Mouse (Mus musculus) layer of hippocampus, postnatal 25 days (tissue): Measurements from ENCODE around the gene Ccr3. TPM values are rescaled to one million over a fixed set of nuclear protein-coding genes. Genes with fewer than 3 reads are reported as not detected.
"Not testable (repeated sequence)": the region's sequence is repeated elsewhere in the genome, so short reads cannot be mapped to it uniquely, and the experiment has no call there.

ENCODE experiments used
- DNase-seq, 2 experiments: peaks; one replicate each; pipeline ENCODE4 v3.0.0; 2022; ENCODE audit warnings: mixed read lengths in 2 of 2, low spot score in 1 of 2; ENCODE audit errors: extremely low spot score in 1 of 2
- total RNA-seq, 2 experiments: library from RNA; stranded (reverse); gene quantifications; 2 replicates each; pipeline ENCODE4 v1.2.3; 2021

Gene Ccr3
- total RNA-seq, 2 experiments from 2014 or later: not detected

DNA sequence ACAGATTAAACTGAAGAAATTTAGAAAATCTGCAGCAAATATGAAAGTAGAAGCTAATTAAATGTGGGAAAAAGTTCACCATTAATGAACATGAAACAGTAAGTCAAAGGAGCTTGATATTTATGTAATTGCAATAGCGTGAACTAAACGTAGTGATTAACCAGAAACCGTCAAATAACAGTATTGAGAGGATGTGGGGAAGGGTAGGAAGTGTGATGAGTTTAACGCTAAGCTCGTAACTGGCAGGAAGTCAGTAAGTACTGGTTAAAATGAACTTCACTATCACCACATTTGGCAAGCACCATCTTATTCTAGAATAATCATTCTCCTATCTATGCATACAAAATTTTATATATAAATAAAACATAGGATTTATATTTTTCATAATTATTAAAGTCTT lies 17.2 kb downstream of the Ccr3 start:
- DNase-seq: no peak

- no peak for DNase-seq
These were observed 19.2 kb downstream of the Ccr3 start for GRCm38 (mm10) chr9:124040932-124041331.

- no peak for DNase-seq
These were observed 31.8 kb downstream of the Ccr3 start for GRCm38 (mm10) chr9:124053532-124053931.

DNA sequence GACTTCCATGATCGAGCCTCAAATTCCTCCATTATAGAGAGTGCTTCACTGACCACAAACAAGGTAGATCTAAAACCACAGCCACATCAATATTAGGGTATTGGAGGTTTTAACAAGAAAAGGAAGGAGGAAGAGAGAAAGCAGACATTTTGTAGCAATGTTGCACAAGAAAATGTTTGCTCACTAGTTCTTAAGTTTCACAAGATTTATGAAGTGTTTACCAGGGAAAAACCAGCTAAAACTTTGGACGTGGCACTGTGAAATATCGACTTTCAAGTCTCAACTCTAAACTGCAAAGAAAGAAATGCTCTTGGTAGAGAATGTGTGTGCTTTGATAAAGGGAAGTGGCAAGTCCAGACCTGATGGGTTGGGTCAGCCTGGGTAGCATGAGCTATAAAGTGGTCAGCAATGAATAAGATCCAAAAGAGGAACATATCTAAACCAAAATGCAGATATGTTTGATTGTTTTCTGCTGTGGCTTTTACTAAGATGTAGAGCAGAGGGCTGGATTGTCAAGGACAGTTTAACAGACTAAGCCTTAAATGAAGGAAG lies 34.5 kb downstream of the Ccr3 start:
- no peak for DNase-seq

DNA sequence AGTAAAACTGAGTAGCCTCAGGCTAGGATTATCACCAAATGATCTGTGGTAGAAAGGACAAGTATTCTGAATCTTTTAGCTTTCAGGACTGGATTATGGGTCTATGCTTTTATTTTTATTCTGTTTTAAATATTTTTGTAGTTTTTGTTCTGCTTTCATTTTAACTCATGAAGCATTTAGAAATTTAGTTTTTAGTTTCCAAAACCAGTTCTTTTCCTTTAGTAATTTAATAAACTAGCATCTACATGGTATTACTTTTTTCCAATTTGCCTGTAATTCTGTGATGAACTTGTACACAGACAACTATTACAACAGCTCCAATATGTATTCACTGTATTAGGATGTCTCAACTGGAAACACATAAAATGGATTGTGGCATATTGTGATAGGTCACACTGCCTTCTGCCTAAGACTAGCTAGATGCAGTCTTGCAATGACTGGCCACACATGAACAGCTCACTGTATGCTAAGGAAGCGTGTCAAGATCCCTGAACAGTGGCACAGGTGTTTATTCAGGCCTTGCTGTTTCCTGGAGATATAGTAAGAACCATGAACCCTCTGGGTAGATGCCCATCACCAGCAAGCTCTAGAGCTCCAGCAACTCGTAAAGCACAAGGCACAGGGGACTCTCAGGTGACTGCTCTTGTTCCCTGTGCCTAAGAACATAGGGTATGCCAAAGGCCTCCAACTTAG lies 38.0 kb downstream of the Ccr3 start:
- no peak for DNase-seq

DNA sequence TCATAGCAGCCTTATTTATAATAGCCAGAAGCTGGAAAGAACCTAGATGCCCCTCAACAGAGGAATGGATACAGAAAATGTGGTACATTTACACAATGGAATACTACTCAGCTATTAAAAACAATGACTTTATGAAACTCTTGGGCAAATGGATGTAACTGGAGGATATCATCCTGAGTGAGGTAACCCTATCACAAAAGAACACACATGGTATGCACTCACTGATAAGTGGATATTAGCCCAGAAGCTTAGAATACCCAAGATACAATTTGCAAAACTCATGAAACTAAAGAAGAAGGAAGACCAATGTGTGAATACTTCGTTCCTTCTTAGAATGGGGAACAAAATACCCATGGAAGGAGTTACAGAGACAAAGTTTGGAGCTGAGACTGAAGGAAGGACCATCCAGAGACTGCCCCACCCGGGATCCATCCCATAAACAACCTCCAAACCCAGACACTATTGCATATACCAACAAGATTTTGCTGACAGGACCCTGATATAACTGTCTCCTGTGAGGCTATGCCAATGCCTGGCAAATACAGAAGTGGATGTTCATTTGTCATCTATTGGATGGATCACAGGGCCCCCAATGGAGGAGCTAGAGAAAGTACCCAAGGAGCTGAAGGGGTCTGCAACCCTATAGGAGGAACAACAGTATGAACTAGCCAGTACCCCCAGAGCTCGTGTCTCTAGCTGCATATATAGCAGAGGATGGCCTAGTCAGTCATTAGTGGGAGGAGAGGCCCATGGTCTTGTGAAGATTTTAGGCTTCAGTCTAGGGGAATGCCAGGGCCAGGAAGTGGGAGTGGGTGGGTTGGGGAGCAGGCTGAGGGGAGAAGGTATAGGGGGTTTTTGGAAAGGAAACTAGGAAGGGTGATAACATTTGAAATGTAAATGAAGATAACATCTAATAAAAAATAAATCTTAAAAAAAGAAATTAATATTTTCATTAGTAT lies 40.0 kb downstream of the Ccr3 start:
- DNase-seq: not testable (repeated sequence)

GRCm38 (mm10) chr9:124066572-124067103 lies 44.9 kb downstream of the Ccr3 start:
- DNase-seq: no peak

DNA sequence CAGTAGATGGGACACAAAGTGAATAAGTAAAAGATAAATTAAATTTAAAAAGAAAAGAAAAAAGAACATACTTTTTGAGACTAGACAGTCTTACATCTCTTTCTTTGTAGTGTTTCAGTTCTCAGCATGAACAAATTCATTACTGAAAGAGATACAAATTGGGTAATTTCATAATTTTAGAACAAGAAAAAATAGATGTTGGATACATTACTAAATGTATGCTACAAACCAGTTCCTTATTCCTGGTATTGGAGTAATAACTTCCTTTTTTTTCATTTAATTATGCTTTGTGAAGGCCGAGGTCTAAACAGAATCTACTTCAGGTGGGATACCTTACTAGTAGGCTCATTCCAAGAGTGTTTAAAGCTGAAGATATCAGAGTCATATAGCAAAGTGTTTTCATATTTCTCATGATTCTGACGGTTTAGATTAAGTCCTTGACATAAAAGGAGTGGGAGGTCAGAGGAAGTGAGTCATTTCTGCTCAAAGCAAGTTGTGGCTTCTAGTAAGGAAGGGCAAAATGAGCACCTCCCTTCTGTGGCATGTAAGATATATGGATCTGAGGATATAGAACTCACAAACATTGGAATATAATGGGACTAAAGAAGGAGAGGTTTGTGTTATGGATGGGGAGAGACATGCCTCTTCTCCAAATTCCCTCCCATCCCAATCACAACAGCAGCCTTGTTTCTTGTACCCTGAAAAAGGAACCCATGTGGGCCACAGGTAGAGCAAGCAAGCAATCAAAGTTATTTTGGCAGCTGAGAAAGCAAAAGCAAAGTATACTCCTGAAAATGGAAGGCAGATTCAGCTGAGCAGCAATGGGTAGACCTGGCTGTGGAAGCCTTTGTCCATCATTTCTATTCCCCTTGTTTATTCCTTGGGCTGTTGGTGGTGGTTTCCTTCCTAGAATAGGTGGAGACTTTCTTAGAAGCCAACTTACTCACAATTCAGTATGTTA lies 46.6 kb downstream of the Ccr3 start:
- no peak for DNase-seq

DNA sequence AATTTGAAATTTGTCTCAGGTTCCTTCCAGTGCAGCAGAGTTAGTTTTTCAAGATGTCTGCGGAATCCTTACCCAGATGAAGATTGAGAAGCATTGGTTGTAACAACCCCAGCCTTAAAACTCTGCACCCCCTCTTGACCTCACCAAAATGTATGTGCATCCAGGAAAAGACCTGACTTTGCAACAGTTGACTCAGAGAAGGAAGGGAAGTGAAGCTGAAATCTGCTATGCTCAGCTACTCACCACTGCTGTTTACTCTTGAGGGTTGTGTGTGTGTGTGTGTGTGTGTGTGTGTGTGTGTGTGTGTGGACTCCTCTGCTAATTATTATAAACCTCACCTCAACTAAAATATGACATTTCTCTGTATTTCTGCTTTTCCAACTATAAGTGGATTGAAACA lies 49.7 kb downstream of the Ccr3 start:
- no peak for DNase-seq

DNA sequence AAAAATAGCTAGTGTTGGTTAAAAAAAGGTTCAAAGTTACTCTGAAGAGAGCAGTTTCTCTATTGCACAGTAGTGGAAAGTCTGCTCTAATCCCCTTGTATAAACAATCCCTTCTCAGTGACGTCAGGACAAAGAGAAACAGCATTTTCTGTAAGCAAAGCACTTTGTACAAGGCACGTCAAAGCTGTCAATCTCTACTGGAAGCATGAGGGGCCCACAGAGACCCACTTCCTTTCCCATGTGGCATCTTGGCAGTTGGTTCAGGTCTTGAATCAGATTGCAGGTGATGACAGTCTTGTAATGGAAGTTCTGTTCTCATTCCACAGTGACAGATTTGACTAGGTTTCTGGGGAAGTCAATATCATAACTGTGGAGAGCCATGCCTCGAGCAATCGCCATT lies 58.0 kb downstream of the Ccr3 start:
- no peak for DNase-seq

DNA sequence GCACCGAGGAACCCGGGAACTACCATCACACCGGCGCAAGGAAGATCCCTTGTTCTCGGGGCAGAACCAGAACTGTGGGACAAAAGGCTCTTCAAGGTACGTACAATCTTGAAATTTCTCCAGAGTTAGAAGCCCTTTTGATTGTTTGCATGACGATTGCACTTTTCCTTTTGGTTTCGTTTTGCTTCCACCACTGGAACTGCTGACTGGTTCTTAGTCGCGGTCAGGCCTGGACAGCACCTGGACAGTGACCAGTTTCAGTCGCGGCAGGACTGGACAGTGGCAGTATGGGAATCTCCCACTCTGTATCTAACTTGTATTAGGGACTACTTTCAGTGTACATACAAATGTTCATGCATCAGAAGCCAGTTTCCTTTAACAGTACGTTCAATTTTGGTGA lies 58.7 kb downstream of the Ccr3 start:
- not testable (repeated sequence) for DNase-seq

Other genes starting within 250 kb of the Ccr3 start
- not detected for gene Cxcr6, start 215.5 kb upstream of the Ccr3 start, total RNA-seq
- 10 to 100 TPM; 34.4 to 44.5 TPM for gene Fyco1, start 170.1 kb upstream of the Ccr3 start, total RNA-seq
- not detected for gene Xcr1, start 159.9 kb upstream of the Ccr3 start, total RNA-seq
- under 1 TPM; 0.28 to 0.37 TPM for gene Ccr1, start 53.3 kb upstream of the Ccr3 start, total RNA-seq
- gene Ccr1l1, start 43.6 kb upstream of the Ccr3 start, total RNA-seq: not detected
- gene Ccr2, start 80.0 kb downstream of the Ccr3 start, total RNA-seq: under 1 TPM; 0.07 to 0.23 TPM
- 10 to 100 TPM in 1 of 2 experiments, 1 to 10 TPM in 1; 8.8 to 12.7 TPM for gene Ccr5, start 99.6 kb downstream of the Ccr3 start, total RNA-seq